Mouse (Mus musculus) liver, adult 2 months (tissue): Measurements from ENCODE around the gene Hoxd12. TPM values are rescaled to one million over a fixed set of nuclear protein-coding genes. Genes with fewer than 3 reads are reported as not detected.

Source experiments
- DNase-seq: peaks from one replicate; pipeline ENCODE4 v3.0.0-alpha.2; 2011; ENCODE audit warnings: low read depth, low spot score; ENCODE audit errors: extremely low read depth
- H3K27ac ChIP-seq: fragments of 200-500 bp; replicated peaks from 2 replicates; pipeline ENCODE4 v1.5.1; 2012; ENCODE audit warnings: low read depth, mild to moderate bottlenecking, control low read depth, inconsistent platforms, low read length; ENCODE audit not compliant: insufficient read depth
- H3K27me3 ChIP-seq: fragments of 200-500 bp; 2 replicates; pipeline ENCODE4 v1.6.1; 2012; ENCODE audit warnings: mild to moderate bottlenecking, moderate library complexity, low read length, inconsistent platforms; ENCODE audit not compliant: control insufficient read depth, insufficient read depth
- H3K36me3 ChIP-seq: fragments of 200-500 bp; 2 replicates; pipeline ENCODE4 v1.6.1; 2012; ENCODE audit warnings: low read length, inconsistent platforms; ENCODE audit not compliant: control insufficient read depth, insufficient read depth
- H3K4me1 ChIP-seq: fragments of 200-500 bp; 2 replicates; pipeline ENCODE4 v1.6.1; 2011; ENCODE audit warnings: low read length; ENCODE audit not compliant: control insufficient read depth, insufficient read depth
- H3K4me3 ChIP-seq: fragments of 200-500 bp; 2 replicates; pipeline ENCODE4 v1.5.1; 2011; ENCODE audit warnings: low read depth, mild to moderate bottlenecking, control low read depth, low read length, moderate library complexity; ENCODE audit not compliant: insufficient read depth
- H3K79me2 ChIP-seq: fragments of 200-500 bp; 2 replicates; pipeline ENCODE4 v1.6.1; 2012; ENCODE audit warnings: inconsistent platforms, mild to moderate bottlenecking, low read length, moderate library complexity; ENCODE audit not compliant: control insufficient read depth, insufficient read depth
- H3K9ac ChIP-seq: fragments of 200-500 bp; 2 replicates; pipeline ENCODE4 v1.6.1; 2012; ENCODE audit warnings: low read depth, mild to moderate bottlenecking, control low read depth, inconsistent platforms, low read length
- CTCF ChIP-seq: fragments of 200-500 bp; IDR thresholded peaks from 2 replicates; pipeline ENCODE4 v1.5.1; 2011; ENCODE audit warnings: low read depth, low read length, control low read depth
- POLR2A ChIP-seq: fragments of 200-500 bp; IDR thresholded peaks from 2 replicates; pipeline ENCODE4 v1.6.1; 2011; ENCODE audit warnings: low read length, control low read depth; ENCODE audit not compliant: insufficient read depth; ENCODE audit errors: extremely low read depth
- WGBS: fragments of 180-500 bp; shearing (Covaris S2); methylation state at CpG from one replicate; pipeline ENCODE4 v1.1.7; 2018; 5-methylcytosine and 5-hydroxymethylcytosine counted together
- polyA plus RNA-seq: library from polyadenylated mRNA; depleted of rRNA; stranded (reverse); fragments of >200 nt; gene quantifications from 2 replicates; pipeline ENCODE4 v1.2.3, GENCODE M21; 2012
- total RNA-seq: library from RNA; depleted of rRNA; stranded (reverse); fragments of >200 nt; gene quantifications from 2 replicates; pipeline ENCODE4 v1.2.3, GENCODE M21; 2014

Hoxd12 gene
- total and polyA plus RNA-seq, 2 experiments = not detected

DNA sequence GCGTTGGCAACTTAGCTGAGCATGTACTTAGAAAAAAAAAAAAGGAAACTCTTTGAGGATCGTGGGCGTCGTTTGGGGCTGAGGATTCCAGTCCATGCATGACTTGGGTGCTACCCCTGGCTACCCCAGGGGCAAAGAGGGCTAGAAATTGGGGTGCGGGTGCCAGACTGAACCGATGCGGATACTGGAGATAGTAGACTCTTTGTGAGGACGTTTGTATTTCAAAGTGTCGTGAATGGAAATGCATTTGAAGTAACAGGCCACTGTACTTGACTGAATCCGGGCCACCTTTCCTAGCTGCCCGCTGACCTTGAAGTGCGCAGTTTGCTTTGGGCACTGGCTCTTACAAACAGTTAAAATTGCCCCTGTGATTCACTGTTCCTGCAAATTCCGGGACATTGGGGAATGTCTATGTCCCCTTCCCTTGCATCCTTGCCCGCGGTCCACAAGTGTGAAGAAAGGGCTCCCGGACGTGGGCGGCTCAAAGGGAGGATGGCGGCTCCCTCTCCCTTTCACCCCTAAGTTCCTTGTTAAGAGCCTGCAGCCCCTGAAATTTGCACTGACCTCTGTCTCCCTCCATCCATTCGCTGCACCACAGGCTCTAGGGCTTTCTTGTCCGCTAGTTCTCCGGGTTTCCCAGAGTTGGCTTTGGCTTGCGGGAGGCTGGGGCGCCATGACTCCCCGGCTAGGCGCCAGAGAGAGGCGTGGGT is 12.3 kb downstream of the Hoxd12 start:
- DNase-seq = no peak
- Histone ChIP-seq H3K4me1 (no peaks in the 10 kb centered on the region; the same call in 1 of the 2 replicates), H3K27me3 (peaks cover 48% of the 10 kb centered on the region), H3K36me3 (no peaks in the 10 kb centered on the region), H3K9ac (no peak overlapping the region), H3K79me2 (no peaks in the 10 kb centered on the region), H3K4me3 (no peak overlapping the region), H3K27ac (no peak overlapping the region)
- TF ChIP-seq POLR2A = no peak
- TF ChIP-seq CTCF = no peak
- WGBS = 4% methylated on average over 27 of the region's 27 CpGs

DNA sequence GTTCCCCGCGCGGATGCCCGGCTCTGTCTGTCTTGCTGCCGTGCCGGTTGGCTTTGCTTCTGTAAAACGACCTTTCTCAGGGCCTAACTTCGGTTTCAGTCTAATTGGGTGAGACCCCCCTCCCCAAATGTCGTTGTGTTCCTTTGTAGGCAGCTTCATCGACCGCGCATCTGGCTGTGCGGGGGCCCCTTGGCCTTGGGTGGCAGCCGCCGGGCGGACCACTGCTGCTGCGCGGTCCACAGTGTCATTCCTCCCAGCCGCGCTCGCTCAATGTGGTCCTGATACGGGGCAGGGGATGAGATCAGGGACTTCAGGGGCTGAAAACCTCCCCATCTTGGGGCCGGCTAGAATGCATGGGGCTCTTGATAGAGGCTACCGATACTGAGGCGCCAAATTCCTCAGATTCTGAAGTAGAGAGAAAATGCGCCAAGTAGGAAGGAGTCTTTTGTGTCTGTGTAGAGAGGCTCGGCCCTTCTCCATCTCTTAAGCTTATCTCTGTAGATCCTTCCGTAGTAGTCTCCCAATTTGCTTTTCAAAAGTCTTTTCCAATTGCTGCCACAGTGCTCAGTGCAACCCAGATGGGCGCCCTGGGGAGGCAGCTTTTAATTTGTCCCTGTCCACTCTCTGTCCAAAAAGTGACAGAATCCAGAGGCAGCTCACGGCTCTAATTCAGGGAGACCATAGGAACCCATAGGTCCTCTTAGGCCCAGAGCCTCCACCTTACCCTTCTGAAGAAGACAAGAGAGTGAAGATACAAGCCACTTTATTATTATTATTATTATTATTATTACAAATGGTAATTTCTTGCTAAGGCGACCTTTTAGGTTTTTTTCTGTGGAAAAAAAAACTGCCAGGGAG is 13.1 kb downstream of the Hoxd12 start:
- no peak overlapping the region for H3K9ac ChIP-seq
- TF ChIP-seq CTCF = no peak
- no peak for TF ChIP-seq POLR2A
- no peak overlapping the region for H3K4me3 ChIP-seq
- WGBS = 5% methylated on average over 31 of the region's 31 CpGs
- H3K79me2 ChIP-seq = no peaks in the 10 kb centered on the region
- no peaks in the 10 kb centered on the region for H3K4me1 ChIP-seq
- no peak for DNase-seq
- no peak overlapping the region for H3K27ac ChIP-seq
- H3K36me3 ChIP-seq = no peaks in the 10 kb centered on the region
- H3K27me3 ChIP-seq = peaks cover 48% of the 10 kb centered on the region

DNA sequence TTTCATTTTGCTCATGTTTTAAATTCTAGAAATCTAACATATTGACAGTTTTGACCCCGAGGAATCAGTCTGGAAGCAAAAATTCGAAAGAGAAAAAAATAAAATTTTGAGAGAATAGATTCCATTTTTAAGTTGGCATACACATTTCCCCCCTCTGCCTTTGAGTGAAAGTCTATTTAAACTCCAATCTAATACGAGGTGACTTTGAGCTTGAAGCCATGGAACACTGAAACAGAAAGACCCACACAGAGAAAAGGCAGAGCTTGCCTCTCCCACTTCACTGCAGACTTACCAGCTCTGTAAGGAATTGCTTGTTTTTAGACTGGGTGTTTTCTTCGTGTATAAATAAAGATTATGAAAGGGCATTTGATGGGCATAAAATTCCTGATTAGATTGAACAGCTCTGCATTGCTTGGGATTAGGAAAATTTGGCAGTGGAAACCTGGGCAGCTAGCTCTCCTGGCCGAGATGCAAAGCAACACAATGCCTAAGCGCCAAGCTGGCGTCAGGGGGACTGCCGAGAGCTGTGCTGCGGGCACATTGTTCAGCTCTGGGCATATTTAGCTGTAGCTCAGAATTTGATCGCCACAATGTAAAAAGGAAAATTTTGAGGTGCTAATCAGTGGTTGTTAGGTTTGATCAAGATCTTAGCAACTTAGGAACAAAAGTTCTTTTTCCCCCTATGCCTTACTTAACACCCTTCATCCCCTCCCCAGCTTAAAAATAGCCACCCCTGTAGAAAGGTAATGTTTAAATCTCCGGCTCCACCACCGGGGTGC is 14.2 kb downstream of the Hoxd12 start:
- Histone ChIP-seq H3K4me3 (no peak overlapping the region), H3K4me1 (no peaks in the 10 kb centered on the region), H3K79me2 (no peaks in the 10 kb centered on the region), H3K27me3 (peaks cover 46% of the 10 kb centered on the region), H3K36me3 (no peaks in the 10 kb centered on the region), H3K27ac (no peak overlapping the region), H3K9ac (no peak overlapping the region)
- 7% methylated on average over 12 of the region's 12 CpGs for WGBS
- DNase-seq = no peak
- TF ChIP-seq POLR2A = no peak
- TF ChIP-seq CTCF = no peak

DNA sequence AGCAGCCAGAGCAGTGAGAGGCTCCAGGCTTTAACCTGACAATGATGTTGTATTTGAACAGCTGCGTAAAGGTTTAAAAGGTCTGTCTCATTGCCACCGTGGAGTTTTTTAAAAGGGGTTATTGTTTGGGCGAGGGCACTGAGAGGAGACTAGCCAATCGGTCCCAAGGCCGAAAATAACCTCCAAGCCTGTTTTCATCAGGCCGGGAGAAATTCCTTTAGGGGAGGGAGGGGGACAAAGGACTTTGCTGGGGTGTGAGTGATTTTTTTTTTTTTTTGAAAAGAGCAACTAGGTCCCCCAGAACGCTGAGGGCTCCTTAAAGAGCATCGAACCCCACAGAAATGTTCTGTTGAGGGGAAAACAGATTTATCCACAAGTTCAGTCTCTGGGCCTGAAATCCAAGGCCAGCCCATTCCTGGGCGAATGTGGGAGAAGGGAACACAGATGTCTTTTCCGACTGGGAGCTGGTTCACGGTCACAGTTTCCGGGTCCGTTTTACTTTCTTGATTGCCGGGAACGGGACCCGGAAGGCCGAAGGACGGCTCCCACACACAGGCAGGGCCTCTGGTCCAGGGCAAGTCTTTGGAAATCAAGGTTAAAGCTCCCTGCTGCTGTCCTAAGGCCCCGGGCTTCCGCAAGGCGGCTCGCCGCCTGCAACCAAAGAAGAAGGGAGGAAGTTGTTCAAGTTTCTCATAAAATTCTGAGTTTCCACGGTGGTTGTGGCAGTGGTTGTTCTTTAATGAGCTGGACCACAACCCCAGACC is 14.9 kb downstream of the Hoxd12 start:
- no peaks in the 10 kb centered on the region for H3K4me1 ChIP-seq
- H3K27me3 ChIP-seq = peaks cover 42% of the 10 kb centered on the region
- 4% methylated on average over 24 of the region's 24 CpGs for WGBS
- TF ChIP-seq CTCF = no peak
- TF ChIP-seq POLR2A = no peak
- no peaks in the 10 kb centered on the region for H3K36me3 ChIP-seq
- no peak for DNase-seq
- H3K79me2 ChIP-seq = no peaks in the 10 kb centered on the region
- H3K27ac ChIP-seq = no peak overlapping the region
- H3K9ac ChIP-seq = no peak overlapping the region
- H3K4me3 ChIP-seq = no peak overlapping the region

DNA sequence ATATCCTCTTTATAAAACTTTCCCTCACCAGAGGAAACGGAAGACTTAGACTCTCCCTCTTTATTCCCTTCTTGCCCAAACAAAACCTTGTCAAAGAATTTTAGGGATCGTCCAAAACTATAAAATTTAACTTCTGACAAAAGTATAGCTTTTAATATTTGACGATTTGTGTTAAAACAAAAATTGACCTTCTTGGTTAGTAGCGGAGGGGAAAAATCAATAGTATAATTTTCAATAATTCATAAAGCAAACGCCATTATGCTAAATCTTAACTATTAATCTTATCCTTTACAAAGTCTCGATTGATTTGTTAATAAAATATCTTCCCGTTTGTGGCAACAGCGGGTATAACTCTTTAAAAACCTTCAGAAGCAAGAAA is 15.5 kb downstream of the Hoxd12 start:
- no peaks in the 10 kb centered on the region for H3K36me3 ChIP-seq
- TF ChIP-seq CTCF (no peak), POLR2A (no peak)
- no peak overlapping the region for H3K27ac ChIP-seq
- no peaks in the 10 kb centered on the region for H3K4me1 ChIP-seq
- no peaks in the 10 kb centered on the region for H3K79me2 ChIP-seq
- no peak overlapping the region for H3K4me3 ChIP-seq
- peaks cover 38% of the 10 kb centered on the region for H3K27me3 ChIP-seq
- no peak for DNase-seq
- WGBS = 11% methylated on average over 8 of the region's 8 CpGs
- no peak overlapping the region for H3K9ac ChIP-seq
